Mouse (Mus musculus) neural tube, embryonic 12.5 days (tissue): Measurements from ENCODE around the gene Xpo4. TPM values are rescaled to one million over a fixed set of nuclear protein-coding genes. Genes with fewer than 3 reads are reported as not detected.
A peak's percentile ranks its signal among the peaks of the same experiment; 100 is the strongest.
"Not testable (repeated sequence)": the region's sequence is repeated elsewhere in the genome, so short reads cannot be mapped to it uniquely, and the experiment has no call there.

Experiments used
- ATAC-seq: fragments of 200-750 bp; cut with Nextera tagmentation; 2 replicates; pipeline ENCODE4 v1.8.0; 2017; ENCODE audit warnings: low read depth, mild to moderate bottlenecking, moderate TSS enrichment, moderate library complexity; ENCODE audit not compliant: low FRiP score
- H3K27ac ChIP-seq: fragments of 300-500 bp; sonication (generic); 2 replicates; pipeline ENCODE4 v1.5.1; 2016
- H3K27me3 ChIP-seq: fragments of 300-500 bp; sonication (generic); replicated peaks from 2 replicates; pipeline ENCODE4 v1.6.1; 2016; ENCODE audit warnings: mild to moderate bottlenecking
- H3K36me3 ChIP-seq: fragments of 300-500 bp; sonication (generic); 2 replicates; pipeline ENCODE4 v1.6.1; 2016; ENCODE audit warnings: mild to moderate bottlenecking
- H3K4me1 ChIP-seq: fragments of 300-500 bp; sonication (generic); 2 replicates; pipeline ENCODE4 v1.6.1; 2016
- H3K4me2 ChIP-seq: fragments of 300-500 bp; sonication (generic); replicated peaks from 2 replicates; pipeline ENCODE4 v1.6.1; 2016; ENCODE audit warnings: mild to moderate bottlenecking
- H3K4me3 ChIP-seq: fragments of 300-500 bp; sonication (generic); 2 replicates; pipeline ENCODE4 v1.5.1; 2016
- H3K9ac ChIP-seq: fragments of 300-500 bp; sonication (generic); 2 replicates; pipeline ENCODE4 v1.6.1; 2016; ENCODE audit warnings: mild to moderate bottlenecking
- H3K9me3 ChIP-seq: fragments of 300-500 bp; sonication (generic); 2 replicates; pipeline ENCODE4 v1.6.1; 2016; ENCODE audit warnings: mild to moderate bottlenecking
- WGBS: fragments of 180-500 bp; shearing (Covaris S2); methylation state at CpG from one replicate; pipeline ENCODE4 v1.1.7; 2016; 5-methylcytosine and 5-hydroxymethylcytosine counted together
- polyA plus RNA-seq: library from polyadenylated mRNA; unstranded; fragments of >200 nt; fragmentation: Nextera tagmentation; extraction: Ambion mirVana; gene quantifications from 2 replicates; pipeline ENCODE4 v1.2.1, GENCODE M21; 2016

The Xpo4 gene
- polyA plus RNA-seq, 1 experiment from 2014 or later: 20.1 TPM

DNA sequence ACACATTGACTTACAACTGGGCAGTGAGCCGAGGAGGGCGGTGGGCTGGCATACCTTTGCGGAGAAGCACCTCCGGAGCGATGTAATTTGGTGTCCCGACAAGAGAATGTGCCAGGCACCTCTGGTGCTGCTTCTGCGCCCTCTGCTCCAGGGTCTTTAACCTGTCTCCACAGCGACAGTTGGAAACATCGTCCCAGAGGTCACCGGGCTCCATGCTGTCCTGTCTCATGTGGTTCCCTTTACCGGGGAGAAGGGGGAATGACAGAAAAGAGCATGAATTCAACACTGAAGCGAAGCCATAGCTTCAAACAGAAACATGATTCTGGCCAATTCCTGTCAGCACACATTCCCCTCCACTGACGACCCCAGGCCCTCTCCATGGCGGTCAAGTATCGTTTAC, 30.8 kb upstream of the Xpo4 start:
- H3K36me3 ChIP-seq: peaks cover 70% of the 10 kb centered on the region
- H3K27me3 ChIP-seq: no peaks in the 10 kb centered on the region
- ATAC-seq: no peak
- H3K4me3 ChIP-seq: no peak overlapping the region
- WGBS: 94% methylated on average over 15 of the region's 15 CpGs
- no peak overlapping the region for H3K27ac ChIP-seq
- H3K9me3 ChIP-seq: no peaks in the 10 kb centered on the region
- no peak overlapping the region for H3K9ac ChIP-seq
- no peaks in the 10 kb centered on the region for H3K4me1 ChIP-seq
- H3K4me2 ChIP-seq: no peak overlapping the region

DNA sequence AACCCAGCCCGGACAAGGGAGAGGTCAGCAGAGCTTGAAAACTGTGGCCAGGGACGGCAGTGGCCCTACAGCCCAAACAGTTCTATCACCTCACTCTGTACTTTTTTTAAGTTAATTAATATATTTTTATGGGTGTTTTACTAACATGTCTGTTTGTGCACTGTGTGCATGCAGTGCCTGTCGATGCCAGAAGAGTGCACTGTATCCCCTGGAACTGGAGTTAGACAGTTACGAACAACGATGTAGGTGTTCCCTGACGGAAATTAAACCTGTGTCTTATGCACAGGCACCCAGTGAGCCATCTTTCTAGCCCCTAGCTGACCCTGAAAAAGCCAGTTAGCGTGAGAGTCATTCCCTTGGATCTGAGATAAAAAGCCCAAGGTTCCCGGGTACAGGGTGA, 30.3 kb upstream of the Xpo4 start:
- H3K36me3 ChIP-seq: peaks cover 75% of the 10 kb centered on the region
- WGBS: 91% methylated on average over 8 of the region's 8 CpGs
- no peaks in the 10 kb centered on the region for H3K4me1 ChIP-seq
- no peak overlapping the region for H3K27ac ChIP-seq
- H3K27me3 ChIP-seq: no peaks in the 10 kb centered on the region
- H3K4me3 ChIP-seq: no peak overlapping the region
- H3K9me3 ChIP-seq: no peaks in the 10 kb centered on the region
- no peak for ATAC-seq
- H3K9ac ChIP-seq: no peak overlapping the region
- H3K4me2 ChIP-seq: no peak overlapping the region

DNA sequence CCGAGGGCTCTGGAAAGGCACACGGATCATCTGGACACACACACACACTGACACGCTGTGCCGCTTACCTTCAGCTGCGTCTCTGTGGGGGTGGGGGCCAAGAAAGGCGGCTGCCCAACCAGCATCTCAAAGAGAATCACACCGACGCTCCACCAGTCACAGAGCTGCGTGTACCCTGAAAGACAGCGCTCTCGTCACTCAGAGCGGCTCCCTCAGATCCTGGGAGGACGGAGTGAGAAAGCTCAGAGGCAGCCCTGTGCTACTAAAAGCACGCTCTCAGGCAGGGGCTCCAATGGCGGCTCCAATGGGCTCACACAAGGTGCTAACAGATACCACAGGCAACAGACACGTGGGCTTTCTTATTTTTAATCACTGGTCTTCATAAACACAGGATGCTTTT, 29.0 kb upstream of the Xpo4 start:
- Histone ChIP-seq H3K4me2 (no peak overlapping the region), H3K4me1 (no peaks in the 10 kb centered on the region), H3K27ac (no peak overlapping the region), H3K27me3 (no peaks in the 10 kb centered on the region), H3K9me3 (no peaks in the 10 kb centered on the region), H3K36me3 (peaks cover 63% of the 10 kb centered on the region), H3K4me3 (no peak overlapping the region), H3K9ac (no peak overlapping the region)
- no peak for ATAC-seq
- WGBS: 87% methylated on average over 16 of the region's 16 CpGs

DNA sequence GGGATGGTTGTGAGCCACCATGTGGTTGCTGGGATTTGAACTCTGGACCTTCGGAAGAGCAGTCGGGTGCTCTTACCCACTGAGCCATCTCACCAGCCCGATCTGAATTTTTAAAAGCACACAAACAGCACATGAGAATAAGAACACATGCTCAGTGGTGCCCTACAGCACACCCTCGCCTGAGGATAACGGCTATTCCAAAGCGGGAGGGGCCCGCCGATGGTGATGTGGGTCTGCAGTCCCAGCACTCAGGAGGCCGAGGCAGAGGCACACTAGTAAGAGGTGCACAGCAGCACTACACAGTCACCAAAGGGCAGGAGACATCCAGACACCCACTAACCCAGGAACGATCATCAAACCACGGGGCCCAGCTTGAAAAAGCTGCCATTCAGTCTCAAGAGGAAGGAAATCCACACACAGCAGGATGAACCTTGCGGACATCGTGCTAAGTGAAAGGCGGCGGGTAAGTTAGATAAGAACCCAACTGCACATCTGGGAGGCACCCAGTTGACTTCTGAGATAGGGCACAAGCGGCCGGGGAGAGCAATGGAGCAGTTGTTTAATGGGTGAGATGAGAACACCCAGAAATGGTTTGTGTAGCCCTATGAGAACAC, 27.4 kb upstream of the Xpo4 start:
- H3K27me3 ChIP-seq: no peaks in the 10 kb centered on the region
- no peak overlapping the region for H3K4me3 ChIP-seq
- peaks cover 57% of the 10 kb centered on the region for H3K36me3 ChIP-seq
- H3K4me2 ChIP-seq: no peak overlapping the region
- no peak overlapping the region for H3K9ac ChIP-seq
- H3K27ac ChIP-seq: no peak overlapping the region
- 93% methylated on average over 17 of the region's 17 CpGs for WGBS
- no peak for ATAC-seq
- H3K9me3 ChIP-seq: no peaks in the 10 kb centered on the region
- H3K4me1 ChIP-seq: no peaks in the 10 kb centered on the region

DNA sequence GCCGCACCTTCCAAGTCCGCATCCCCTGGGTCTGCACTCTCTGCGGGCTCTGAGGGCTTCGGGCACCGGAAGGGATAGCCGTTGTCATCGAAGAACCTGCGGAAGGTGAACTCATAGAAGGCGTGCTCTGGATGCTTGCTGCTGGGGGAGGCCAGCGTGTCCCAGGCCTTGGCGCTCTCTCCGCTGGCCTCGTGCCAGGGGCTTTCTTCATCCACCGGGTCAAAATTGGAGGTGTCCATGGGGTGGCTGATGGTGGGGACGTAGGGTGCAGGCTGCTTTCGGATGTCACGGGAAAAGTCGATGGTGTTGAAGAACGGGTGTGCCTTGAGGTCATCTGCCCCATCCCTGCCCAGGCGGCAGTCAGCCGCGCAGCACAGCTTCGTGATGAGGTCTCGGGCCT, 26.1 kb upstream of the Xpo4 start:
- WGBS: 97% methylated on average over 24 of the region's 24 CpGs
- H3K27ac ChIP-seq: no peak overlapping the region
- H3K4me1 ChIP-seq: no peaks in the 10 kb centered on the region
- H3K9me3 ChIP-seq: no peaks in the 10 kb centered on the region
- no peak overlapping the region for H3K9ac ChIP-seq
- H3K36me3 ChIP-seq: peaks cover 48% of the 10 kb centered on the region
- no peak overlapping the region for H3K4me2 ChIP-seq
- ATAC-seq: no peak
- H3K27me3 ChIP-seq: no peaks in the 10 kb centered on the region
- no peak overlapping the region for H3K4me3 ChIP-seq

DNA sequence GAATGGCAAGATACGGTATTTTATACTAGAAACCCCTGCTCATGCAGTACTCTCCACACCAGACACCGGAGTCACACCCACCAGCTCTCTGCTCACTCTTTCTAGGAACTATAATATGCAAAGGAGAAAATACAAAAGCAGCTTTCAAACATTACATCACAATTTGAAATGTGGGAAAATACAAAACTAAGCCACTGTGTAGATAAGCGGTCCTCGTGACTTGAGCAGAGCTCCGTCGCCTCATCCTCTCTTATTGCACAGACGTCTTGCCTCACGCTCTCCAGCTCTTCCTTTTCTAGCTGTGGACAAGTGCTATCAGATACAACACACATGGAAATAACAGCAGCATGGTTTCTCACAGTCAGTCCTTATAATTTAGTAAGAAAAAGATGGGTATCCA, 25.5 kb upstream of the Xpo4 start:
- Histone ChIP-seq H3K9me3 (no peaks in the 10 kb centered on the region), H3K4me3 (no peak overlapping the region), H3K36me3 (peaks cover 42% of the 10 kb centered on the region), H3K27ac (no peak overlapping the region), H3K9ac (no peak overlapping the region), H3K27me3 (no peaks in the 10 kb centered on the region), H3K4me2 (no peak overlapping the region), H3K4me1 (no peaks in the 10 kb centered on the region)
- no peak for ATAC-seq
- 93% methylated on average over 8 of the region's 8 CpGs for WGBS

DNA sequence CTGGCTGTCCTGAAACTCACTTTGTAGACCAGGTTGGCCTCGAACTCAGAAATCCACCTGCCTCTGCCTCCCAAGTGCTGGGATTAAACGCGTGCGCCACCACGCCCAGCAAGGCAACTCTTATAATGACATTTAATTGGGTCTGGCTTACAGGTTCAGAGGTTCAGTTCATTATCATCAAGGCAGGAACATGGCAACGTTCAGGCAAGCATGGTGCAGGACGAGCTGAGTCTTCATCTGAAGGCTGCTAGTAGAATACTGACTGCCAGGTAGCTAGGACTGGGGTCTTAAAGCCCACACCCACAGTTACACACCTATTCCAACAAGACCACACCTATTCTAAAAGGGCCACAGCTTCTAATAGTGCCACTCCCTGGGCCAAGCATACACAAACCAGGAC, 22.8 kb upstream of the Xpo4 start:
- peaks cover 21% of the 10 kb centered on the region for H3K36me3 ChIP-seq
- H3K9me3 ChIP-seq, H3K9ac ChIP-seq, H3K4me1 ChIP-seq, H3K27ac ChIP-seq, H3K27me3 ChIP-seq, H3K4me2 ChIP-seq, H3K4me3 ChIP-seq, ATAC-seq: not testable (repeated sequence)
- 92% methylated on average over 7 of the region's 7 CpGs for WGBS

DNA sequence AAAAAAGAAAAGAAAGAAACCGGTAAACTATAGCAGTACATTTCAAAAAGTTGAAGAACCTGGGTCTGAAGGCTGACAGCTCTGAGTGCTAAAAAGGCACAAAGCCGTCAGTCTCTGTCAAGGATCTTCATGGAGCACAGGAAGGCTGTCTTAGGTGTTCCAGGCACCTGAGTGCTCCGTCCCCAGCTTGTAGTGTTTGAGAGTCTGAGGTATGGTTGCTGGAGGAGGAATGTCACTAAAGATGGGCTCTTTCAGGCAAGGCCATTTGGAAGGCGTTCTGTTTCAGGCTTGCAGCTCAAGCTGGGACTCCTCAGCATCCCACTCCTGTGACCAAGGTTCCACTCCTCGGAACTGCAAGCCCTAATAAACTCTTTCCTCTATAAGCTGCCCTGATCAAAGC, 22.2 kb upstream of the Xpo4 start:
- H3K27ac ChIP-seq: no peak overlapping the region
- no peak overlapping the region for H3K9ac ChIP-seq
- no peaks in the 10 kb centered on the region for H3K27me3 ChIP-seq
- H3K36me3 ChIP-seq: peaks cover 16% of the 10 kb centered on the region
- H3K4me2 ChIP-seq: no peak overlapping the region
- 89% methylated on average over 5 of the region's 5 CpGs for WGBS
- no peaks in the 10 kb centered on the region for H3K4me1 ChIP-seq
- no peak for ATAC-seq
- no peaks in the 10 kb centered on the region for H3K9me3 ChIP-seq
- H3K4me3 ChIP-seq: no peak overlapping the region

DNA sequence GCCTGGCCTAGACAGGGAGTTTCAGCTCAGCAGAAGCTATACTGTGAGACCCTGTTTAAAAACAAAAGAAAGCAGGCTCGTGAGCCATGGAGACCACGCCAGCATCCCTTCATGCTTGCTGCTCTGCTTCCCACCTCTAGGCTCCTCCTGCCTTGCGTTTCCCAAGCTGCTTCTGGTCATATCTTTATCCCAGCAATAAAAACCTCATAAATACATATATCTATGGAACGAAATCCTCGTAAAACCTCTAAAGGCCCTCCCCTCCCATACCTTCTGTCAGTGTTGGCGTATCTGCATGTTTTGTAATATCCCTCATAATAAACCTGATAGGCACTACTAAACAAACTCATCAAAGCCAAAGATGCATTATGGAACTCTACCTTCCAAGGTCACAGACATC, 21.4 kb upstream of the Xpo4 start:
- Histone ChIP-seq H3K4me3 (no peak overlapping the region), H3K9ac (no peak overlapping the region), H3K9me3 (no peaks in the 10 kb centered on the region), H3K36me3 (peaks cover 12% of the 10 kb centered on the region), H3K27ac (no peak overlapping the region), H3K4me1 (no peaks in the 10 kb centered on the region), H3K27me3 (no peaks in the 10 kb centered on the region), H3K4me2 (no peak overlapping the region)
- no peak for ATAC-seq
- 91% methylated on average over 6 of the region's 6 CpGs for WGBS

DNA sequence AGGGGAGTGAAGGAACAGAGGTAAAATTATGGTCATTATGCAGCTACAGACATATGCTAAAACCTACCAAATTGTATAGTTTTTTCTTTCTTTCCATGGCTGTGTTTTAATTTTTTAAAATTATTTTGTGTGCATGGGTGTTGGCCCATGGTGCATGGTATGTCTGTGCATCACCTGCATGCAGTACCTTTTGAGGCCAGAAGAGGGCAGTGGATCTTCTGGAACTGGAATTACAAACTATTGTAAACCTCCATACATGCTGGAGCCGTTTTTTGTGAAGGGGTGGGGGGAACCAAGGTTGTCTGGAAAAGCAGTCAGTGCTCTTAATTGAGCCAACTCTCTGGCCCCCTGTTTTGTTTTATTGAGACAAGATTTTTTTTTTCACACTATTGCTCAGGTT, 19.3 kb upstream of the Xpo4 start:
- Histone ChIP-seq H3K27me3 (no peaks in the 10 kb centered on the region), H3K4me3 (no peak overlapping the region), H3K9me3 (no peaks in the 10 kb centered on the region), H3K4me1 (no peaks in the 10 kb centered on the region), H3K36me3 (no peaks in the 10 kb centered on the region), H3K9ac (no peak overlapping the region), H3K27ac (no peak overlapping the region), H3K4me2 (no peak overlapping the region)
- 3% methylated on average over 1 of the region's 1 CpGs for WGBS
- ATAC-seq: 0 out of 2 replicates have a peak, but pooled peaks have one; percentile 4

DNA sequence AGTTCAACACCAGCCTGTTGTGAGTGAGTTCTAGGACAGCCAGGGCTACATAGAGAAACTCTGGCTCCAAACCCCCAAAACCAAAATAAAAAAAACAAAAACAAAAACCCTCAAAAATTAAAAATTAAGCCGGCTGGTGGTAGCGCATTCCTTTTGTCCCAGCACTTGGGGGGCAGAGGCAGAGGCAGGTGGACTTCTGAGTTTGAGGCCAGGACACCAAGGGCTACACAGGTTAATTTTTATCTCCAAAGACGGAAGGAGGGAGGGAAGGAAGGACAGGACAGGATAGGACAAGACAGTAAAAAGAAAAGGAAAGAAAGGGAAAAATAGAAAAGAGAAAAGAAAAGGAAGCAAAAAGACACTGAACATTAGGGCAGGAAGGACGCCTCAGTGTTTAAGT, 17.5 kb upstream of the Xpo4 start:
- 84% methylated on average over 4 of the region's 4 CpGs for WGBS
- H3K9me3 ChIP-seq: no peaks in the 10 kb centered on the region
- H3K9ac ChIP-seq: no peak overlapping the region
- no peaks in the 10 kb centered on the region for H3K27me3 ChIP-seq
- no peaks in the 10 kb centered on the region for H3K36me3 ChIP-seq
- no peak for ATAC-seq
- H3K27ac ChIP-seq: no peak overlapping the region
- H3K4me1 ChIP-seq: no peaks in the 10 kb centered on the region
- no peak overlapping the region for H3K4me3 ChIP-seq
- no peak overlapping the region for H3K4me2 ChIP-seq

DNA sequence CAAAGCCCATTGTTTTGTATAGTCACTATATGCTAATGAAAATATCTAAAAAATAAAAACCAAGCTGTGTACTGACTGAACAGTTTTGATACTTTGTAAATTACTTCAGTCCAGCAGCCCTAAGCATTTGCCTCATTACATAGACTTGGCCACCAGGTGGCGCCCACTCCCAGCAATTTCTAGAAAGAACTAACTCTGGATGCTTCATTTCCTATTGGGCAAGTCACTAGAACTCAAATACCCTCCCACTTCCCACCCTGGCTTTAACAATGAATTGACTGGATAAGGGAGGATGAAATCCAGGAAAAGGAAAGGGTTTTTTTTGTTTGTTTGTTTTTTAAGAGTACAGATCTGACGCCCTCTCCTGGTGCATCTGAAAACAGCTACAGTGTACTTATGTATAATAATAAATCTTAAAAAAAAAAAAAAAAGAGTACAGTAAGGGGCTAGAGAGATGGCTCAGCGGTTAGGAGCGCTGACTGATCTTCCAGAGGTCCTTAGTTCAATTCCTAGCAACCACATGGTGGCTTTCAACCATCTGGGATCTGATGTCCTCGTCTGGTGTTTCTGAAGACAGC, 14.8 kb upstream of the Xpo4 start:
- H3K27ac ChIP-seq: no peak overlapping the region
- 46% methylated on average over 5 of the region's 5 CpGs for WGBS
- H3K4me1 ChIP-seq: no peaks in the 10 kb centered on the region
- no peaks in the 10 kb centered on the region for H3K36me3 ChIP-seq
- H3K9me3 ChIP-seq: no peaks in the 10 kb centered on the region
- no peak overlapping the region for H3K9ac ChIP-seq
- peak; percentile 48 for ATAC-seq
- no peak overlapping the region for H3K4me3 ChIP-seq
- no peaks in the 10 kb centered on the region for H3K27me3 ChIP-seq
- no peak overlapping the region for H3K4me2 ChIP-seq

DNA sequence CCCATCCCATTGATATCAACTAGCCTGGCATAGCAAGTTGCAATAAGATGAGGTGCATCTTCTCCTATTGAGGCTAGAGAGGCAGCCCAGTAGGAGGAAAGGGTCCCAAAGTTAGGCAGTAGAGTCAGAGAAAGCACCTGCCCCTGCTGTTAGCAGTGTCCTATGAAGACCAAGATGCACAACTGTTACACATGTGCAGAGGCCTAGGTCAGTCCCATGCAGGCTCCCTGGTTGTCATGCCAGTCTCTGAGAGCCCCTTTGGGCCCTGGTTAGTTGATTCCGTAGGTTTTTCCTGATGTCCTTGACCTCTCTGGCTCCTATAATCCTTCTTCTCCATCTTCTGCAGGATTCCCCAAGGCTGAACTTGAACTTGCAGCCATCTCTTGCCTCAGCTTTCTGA, 14.3 kb upstream of the Xpo4 start:
- no peaks in the 10 kb centered on the region for H3K4me1 ChIP-seq
- H3K27ac ChIP-seq: no peak overlapping the region
- 38% methylated on average over 1 of the region's 1 CpGs for WGBS
- H3K4me3 ChIP-seq: no peak overlapping the region
- ATAC-seq: peak; percentile 21; the same call in 1 of the 2 replicates
- H3K36me3 ChIP-seq: no peaks in the 10 kb centered on the region
- no peaks in the 10 kb centered on the region for H3K9me3 ChIP-seq
- no peaks in the 10 kb centered on the region for H3K27me3 ChIP-seq
- no peak overlapping the region for H3K4me2 ChIP-seq
- H3K9ac ChIP-seq: no peak overlapping the region
